Mouse (Mus musculus): ENCODE measurements around the gene Uchl3. TPM values are rescaled to one million over a fixed set of nuclear protein-coding genes. Genes with fewer than 3 reads are reported as not detected.

The Uchl3 gene
- polyA plus RNA-seq, 3 experiments from 2014 or later: 64.1 to 95.5 (median 72.0) TPM

DNA sequence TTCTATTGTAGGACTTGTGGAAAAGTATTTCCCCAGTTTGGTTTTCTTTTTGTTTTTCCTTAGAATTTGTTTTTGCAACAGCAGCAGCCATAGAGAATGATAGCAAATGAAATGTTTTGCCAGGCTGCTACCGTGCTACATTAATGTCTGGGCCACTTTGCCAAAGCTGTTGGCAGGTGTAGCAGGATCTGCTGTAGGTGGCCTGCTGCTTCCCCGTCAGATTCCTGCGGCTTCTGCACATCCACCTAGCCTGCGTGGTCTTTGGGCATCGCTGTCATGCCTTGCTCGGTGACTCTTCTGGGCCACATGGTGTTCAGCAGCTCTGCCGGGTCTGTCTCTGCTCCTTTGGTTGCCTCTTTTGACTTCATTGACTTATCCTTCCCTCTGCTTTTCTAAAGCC, 14.9 kb downstream of the Uchl3 start:
- no peak for ATAC-seq

GRCm38 (mm10) chr14:101672226-101672625, 18.5 kb downstream of the Uchl3 start:
- no peak for ATAC-seq

- ATAC-seq: no peak
These were observed 33.9 kb downstream of the Uchl3 start for GRCm38 (mm10) chr14:101687696-101688095.

DNA sequence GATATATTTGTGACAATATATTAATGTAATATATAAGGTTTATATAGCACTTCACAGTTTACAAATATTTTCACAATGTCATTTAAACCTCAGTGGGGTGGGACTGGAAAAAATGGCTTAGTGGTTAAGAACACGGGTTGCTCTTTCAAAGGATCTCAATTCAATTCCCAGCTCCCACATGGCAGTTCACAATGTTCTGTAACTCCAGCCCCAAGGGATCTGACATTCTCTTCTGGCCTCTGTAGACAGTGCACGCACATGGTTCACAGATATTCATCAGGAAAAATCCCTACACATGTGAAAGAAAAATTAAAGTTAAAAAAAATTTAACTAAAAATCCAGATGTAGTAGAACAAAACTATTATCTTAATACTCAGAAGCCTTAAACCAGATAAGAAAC, 34.6 kb downstream of the Uchl3 start:
- no peak for ATAC-seq

DNA sequence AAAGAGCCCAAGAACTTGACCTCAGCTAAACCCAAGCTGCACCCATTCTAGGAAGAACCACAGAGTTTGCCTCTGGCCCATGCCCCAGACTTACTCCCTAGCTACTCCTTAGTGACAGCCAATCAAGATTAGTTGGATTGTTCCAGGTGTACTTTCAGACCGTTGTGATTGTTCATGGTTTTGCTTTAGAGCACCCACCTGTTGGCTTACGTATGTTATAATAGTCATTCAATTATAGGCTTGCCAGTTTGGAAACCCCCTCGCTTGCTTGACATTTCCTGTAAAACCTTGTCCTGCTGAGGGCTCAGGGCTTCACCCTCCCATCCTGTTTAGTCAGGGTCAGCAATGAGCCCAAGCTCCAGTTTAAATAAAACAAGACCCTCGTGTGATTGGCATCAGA, 50.7 kb downstream of the Uchl3 start:
- peak; percentile 54 for ATAC-seq

DNA sequence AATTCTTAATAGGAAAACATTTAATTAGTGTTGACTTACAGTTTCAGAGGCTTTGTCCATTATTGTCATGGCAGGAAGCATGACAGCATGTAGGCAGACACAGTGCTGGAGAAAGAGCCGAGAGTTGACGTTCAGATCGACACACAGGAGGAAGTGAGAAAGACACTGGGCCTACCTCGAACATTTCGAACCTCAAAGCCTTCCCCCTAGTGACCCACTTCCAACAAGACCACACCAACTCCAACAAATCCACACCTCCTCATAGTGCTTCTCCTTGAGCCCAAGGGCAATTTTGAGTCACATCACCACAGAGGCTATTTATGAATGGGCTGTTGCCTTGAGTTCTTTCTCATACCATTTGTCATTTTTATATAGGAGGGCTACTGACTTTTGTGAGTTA, 53.3 kb downstream of the Uchl3 start:
- ATAC-seq: no peak

- no peak for ATAC-seq
These were observed 60.6 kb downstream of the Uchl3 start for GRCm38 (mm10) chr14:101714414-101714813.

DNA sequence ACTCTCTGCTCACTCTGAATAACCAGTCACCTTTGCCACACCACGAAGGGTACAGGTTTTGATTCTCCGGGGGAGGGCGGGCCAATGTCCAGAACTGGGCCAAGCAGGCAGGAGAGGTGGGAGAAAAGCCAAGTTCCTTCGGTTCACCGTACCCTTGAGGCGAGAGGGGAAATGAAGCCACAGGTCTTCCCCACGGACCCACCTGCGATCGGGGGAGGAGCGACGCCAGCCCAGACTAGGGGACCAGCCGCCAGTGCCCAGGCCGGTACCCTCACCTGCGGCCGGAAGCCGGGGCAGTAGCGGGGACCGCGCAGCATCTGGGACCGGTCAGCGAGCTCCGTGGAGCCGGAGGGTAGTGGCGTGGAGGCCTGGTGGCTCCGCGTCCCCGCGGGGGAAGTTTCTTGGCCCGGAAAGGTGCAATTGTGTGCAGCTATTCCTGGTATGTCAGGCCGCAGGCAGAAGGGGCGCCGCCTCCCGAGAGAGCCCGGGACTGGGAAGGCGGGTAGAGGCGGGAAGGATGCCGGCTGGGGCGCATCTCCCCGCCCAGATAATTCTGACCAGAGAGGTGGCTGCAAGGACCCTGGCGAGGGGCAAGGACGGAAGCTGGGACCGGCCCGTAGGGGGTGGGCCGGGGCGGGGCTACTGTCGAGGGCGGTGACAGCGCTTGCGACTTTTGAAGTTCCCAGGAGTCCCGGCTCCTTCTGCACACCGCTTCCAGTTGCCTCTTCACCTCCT, 75.6 kb downstream of the Uchl3 start, which contains the start of the genes Gm9922 and Lmo7:
TSS of gene Gm9922 (minus strand) at position 578 of the 735 bp plus-strand sequence.
TSS of gene Lmo7 (plus strand) at position 721 of the 735 bp plus-strand sequence.
- ATAC-seq: peak; percentile 66

DNA sequence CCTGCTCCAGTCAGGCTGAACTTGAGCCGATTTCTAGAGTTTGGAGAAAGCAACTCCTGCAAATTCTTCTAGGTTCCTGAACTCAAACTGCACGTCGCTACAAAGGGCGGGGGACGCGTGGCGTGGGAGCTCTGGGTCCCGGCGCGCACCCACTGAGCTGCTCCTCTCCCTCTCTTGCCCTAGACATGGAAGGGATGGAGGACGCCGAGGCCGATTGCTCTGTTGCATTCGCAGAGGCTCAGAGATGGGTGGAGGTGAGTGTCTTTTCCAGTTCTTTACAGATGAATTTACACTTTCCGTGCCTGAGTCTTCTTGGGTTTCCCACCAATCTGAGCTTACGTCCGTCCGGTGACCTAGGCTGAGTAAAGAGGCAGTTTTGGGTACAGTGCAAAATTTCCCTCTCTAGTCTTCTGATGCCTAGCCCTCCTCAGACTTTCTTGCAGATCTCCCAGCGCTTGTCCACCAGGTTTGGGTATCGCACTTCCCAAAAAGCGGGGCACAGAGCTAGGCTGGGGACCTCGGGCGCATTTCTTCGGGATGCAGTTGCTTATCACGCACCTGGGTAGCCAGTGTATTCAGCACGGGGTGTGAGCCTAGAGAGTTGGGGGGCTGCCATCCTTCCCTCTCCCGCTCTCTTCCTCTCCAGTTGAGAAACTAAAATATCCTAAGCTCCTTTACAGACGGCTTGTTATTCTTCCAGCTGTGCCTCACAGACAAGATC, 76.4 kb downstream of the Uchl3 start:
- ATAC-seq: peak; percentile 20

DNA sequence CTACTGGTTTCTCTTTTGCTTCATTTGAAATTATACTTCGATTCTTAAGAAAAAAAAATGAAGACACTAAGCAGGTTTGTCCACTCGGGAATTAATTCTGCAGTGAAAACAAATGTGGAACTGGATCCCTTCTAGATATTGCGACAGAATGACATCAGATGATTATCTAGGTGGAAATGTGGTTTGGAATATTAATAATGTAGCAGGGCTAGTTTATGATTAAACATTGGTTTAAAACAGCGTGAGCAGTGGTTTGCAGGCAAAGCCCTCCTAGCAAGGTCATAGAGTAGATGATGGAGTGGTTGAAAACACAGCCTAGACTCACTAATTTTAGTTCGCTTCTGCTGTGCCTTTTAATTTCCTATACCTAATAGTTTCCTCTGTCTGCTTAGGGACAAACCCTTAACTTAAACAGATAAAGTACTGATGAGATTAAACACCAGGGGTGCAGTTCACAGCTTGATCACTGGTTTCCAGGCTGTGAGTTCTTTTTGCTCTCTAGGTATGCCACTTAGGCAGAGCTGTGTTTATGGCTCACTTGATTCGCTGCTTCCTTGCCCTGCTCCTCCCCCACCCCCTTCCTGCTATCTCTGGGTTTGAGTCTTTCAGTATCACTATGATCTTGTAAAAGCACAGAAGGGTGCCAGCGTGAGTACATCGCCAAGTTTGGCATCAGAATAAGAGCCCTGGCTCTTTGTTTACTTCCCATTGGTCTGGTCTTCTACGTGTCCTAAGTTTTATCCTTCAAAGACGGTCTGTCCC, 80.0 kb downstream of the Uchl3 start:
- no peak for ATAC-seq

DNA sequence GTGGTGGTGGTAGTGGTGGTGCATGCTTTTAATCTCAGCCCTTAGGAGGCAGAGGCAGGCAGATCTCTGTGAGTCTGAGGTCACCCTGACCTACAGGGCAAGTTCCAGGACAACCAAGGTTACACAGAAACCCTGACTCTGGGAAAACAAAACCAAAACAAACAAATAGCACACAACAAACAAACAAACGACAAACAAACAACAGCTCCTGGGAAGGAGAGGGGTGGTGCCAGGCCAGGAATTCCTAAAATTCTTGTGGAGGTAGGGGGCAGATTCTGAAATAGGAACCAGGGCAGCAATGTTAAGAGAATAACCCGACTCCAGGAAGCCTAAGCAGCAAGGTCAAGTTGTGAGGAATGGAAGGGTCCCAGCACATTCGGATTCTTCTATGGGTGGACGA, 83.7 kb downstream of the Uchl3 start:
- ATAC-seq: no peak

Other genes with a start within 250 kb of the Uchl3 start
- gene Tbc1d4, start 44.8 kb upstream of the Uchl3 start, polyA plus RNA-seq (2017; shearing (Covaris generic)): 100 to 1,000 TPM in 2 of 3 experiments, 10 to 100 TPM in 1; 65.2 to 284 (median 227) TPM
- 100 to 1,000 TPM; 146 to 160 (median 148) TPM for gene Commd6, start 13.3 kb upstream of the Uchl3 start, polyA plus RNA-seq (2017; shearing (Covaris generic))
- gene Gm9922, start 75.8 kb downstream of the Uchl3 start, polyA plus RNA-seq (2017; shearing (Covaris generic)): not detected
- gene Lmo7, start 76.0 kb downstream of the Uchl3 start, polyA plus RNA-seq (2017; shearing (Covaris generic)): under 1 TPM in 1 of 3 experiments, not detected in 2; 0.24 TPM

Data from inflammation-experienced regulatory T-cells, adult 6 months (primary cell).